Mouse (Mus musculus): ENCODE results near the gene Hspb8. TPM values are rescaled to one million over a fixed set of nuclear protein-coding genes. Genes with fewer than 3 reads are reported as not detected.
"Not testable (repeated sequence)": the region's sequence is repeated elsewhere in the genome, so short reads cannot be mapped to it uniquely, and the experiment has no call there.

Hspb8 gene
- polyA plus RNA-seq, 1 experiment = 7.8 TPM

DNA sequence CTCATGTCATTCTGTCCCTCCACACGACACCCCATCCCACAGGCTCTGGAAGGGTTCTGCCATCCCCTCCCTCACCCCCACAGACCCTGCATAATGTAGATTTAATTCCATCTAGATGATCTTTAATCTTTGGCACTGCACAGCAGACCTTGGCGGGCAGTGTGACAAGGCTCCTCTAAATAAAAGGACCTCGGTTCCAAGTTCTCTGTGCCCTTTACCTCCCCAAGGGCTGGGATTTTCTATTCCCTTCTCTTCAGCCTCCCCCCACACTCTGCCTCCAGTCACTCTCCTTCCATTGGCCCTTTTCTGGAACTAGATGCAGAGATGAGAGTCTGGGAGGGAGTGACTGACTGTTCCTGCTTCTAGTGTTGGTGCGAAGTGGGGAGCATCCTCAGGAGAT lies 33.3 kb downstream of the Hspb8 start:
- TF ChIP-seq CTCF (IDR thresholded peaks at IDR 0.05; ENCODE audit: extremely low read depth, insufficient read length, insufficient replicate concordance, low read depth, low read length) (no peak), POLR2A (IDR thresholded peaks at IDR 0.05; ENCODE audit: low read depth, low read length) (no peak)
- Histone ChIP-seq H3K27ac (ENCODE audit: insufficient read depth, low read depth, low read length) (no peak overlapping the region), H3K27me3 (ENCODE audit: control insufficient read depth, insufficient read depth, low read length) (no peaks in the 10 kb centered on the region), H3K36me3 (ENCODE audit: control insufficient read depth, insufficient read depth, low read length) (no peaks in the 10 kb centered on the region), H3K4me1 (ENCODE audit: control insufficient read depth, insufficient read depth, insufficient read length, low read length) (no peaks in the 10 kb centered on the region), H3K4me3 (ENCODE audit: low read depth, low read length) (no peak overlapping the region)
- 71% methylated on average over 4 of the region's 4 CpGs for WGBS

DNA sequence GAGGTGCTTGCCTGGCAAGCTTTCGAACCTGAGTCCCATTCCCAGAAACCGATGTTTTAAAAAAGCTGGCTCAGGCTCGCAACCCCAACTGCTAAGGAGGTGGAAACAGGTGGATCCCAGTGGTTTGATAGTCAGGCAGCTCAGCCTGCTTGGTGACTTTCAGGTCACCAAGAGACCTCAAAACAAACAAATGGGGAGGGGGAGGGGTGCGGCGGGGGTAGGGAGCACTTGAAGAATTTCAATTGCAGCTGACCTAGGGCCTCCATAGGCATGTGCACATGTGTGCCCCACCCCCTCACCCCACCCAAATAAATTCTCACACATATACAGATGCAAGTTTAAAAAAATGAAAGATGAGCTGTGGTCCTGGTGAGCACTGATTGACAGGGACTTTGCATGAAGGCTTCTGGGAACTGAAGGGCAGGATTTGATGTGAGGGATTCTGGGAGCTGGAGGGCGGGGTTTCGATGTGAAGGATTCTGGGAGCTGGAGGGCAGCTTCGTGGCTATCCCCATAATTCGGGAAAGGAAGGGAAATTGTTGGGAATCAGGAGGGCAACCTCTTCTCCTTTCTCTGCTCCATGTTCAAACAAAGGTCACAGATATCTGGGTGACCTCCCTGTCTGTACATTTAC lies 35.2 kb downstream of the Hspb8 start:
- WGBS = 59% methylated on average over 9 of the region's 9 CpGs
- TF ChIP-seq CTCF (IDR thresholded peaks at IDR 0.05; ENCODE audit: extremely low read depth, insufficient read length, insufficient replicate concordance, low read depth, low read length) = no peak
- no peak for TF ChIP-seq POLR2A (IDR thresholded peaks at IDR 0.05; ENCODE audit: low read depth, low read length)
- Histone ChIP-seq H3K36me3 (ENCODE audit: control insufficient read depth, insufficient read depth, low read length) (no peaks in the 10 kb centered on the region), H3K27me3 (ENCODE audit: control insufficient read depth, insufficient read depth, low read length) (no peaks in the 10 kb centered on the region), H3K27ac (ENCODE audit: insufficient read depth, low read depth, low read length) (no peak overlapping the region), H3K4me1 (ENCODE audit: control insufficient read depth, insufficient read depth, insufficient read length, low read length) (no peaks in the 10 kb centered on the region), H3K4me3 (ENCODE audit: low read depth, low read length) (no peak overlapping the region)

DNA sequence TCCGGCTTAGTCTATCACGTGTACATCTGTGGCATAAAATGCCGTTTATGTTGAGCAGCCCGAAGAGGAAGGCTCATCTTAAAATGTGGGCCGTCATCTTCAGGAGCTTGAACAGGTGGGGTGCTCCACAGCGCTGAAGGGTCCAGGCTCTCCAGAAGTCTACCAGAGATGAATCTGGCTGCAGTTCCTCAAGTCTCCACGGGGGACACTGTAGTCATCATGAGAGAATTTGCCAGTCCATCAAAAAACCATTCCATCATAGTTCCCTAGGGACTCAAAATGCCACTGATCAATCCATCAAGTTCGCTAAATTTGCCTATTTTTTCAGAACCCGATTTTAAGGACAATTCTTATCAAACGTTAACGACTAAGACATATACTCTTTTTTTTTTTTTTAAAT lies 36.6 kb downstream of the Hspb8 start:
- H3K27me3 ChIP-seq (ENCODE audit: control insufficient read depth, insufficient read depth, low read length) = no peaks in the 10 kb centered on the region
- WGBS = 39% methylated on average over 11 of the region's 11 CpGs
- H3K36me3 ChIP-seq (ENCODE audit: control insufficient read depth, insufficient read depth, low read length) = no peaks in the 10 kb centered on the region
- TF ChIP-seq CTCF (IDR thresholded peaks at IDR 0.05; ENCODE audit: extremely low read depth, insufficient read length, insufficient replicate concordance, low read depth, low read length) = peak; percentile 33; the same call in 1 of the 2 replicates
- no peak for TF ChIP-seq POLR2A (IDR thresholded peaks at IDR 0.05; ENCODE audit: low read depth, low read length)
- no peak overlapping the region for H3K27ac ChIP-seq (ENCODE audit: insufficient read depth, low read depth, low read length)
- no peak overlapping the region for H3K4me3 ChIP-seq (ENCODE audit: low read depth, low read length)
- H3K4me1 ChIP-seq (ENCODE audit: control insufficient read depth, insufficient read depth, insufficient read length, low read length) = no peaks in the 10 kb centered on the region

DNA sequence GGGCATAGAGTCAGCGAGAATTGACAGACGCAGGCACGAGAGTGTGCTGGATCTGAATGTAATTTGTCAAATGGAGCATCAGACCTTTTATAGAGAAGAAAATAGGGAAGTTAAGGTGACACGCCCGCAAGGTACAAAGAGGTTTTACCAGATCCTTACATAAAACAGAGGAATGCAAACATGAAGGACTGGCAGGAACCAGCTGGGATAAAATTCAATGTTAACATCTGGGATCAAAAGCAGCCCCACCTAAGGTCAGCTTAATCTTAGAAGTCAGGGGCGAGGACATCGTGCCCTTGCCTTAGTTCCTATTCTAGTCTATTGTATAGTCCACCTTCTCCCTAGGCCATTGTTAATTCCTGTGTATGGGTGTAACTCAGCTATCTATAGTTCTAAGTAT lies 40.0 kb downstream of the Hspb8 start:
- not testable (repeated sequence) for H3K36me3 ChIP-seq (ENCODE audit: control insufficient read depth, insufficient read depth, low read length); H3K27ac ChIP-seq (ENCODE audit: insufficient read depth, low read depth, low read length); H3K27me3 ChIP-seq (ENCODE audit: control insufficient read depth, insufficient read depth, low read length); H3K4me1 ChIP-seq (ENCODE audit: control insufficient read depth, insufficient read depth, insufficient read length, low read length); H3K4me3 ChIP-seq (ENCODE audit: low read depth, low read length)
- 86% methylated on average over 7 of the region's 7 CpGs for WGBS

DNA sequence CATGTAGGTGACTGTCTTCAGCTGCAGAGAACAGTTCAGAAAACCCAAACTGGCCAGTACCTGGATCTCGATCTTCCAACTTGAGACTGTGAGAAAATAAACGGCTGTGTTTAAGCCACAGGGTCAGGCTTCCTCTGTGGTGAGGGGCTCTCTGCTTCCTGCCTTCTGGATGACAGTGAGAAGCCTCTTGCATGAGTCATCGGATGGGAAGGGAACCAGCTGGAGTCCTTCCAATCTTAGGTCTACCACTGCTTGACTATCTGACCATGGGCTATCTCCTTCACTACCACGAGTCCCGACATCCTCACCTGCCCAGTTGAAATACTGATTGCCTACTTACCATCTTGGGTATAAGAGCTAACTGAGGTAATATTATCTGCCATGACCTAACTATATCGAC lies 40.9 kb downstream of the Hspb8 start:
- 71% methylated on average over 6 of the region's 6 CpGs for WGBS
- TF ChIP-seq POLR2A (IDR thresholded peaks at IDR 0.05; ENCODE audit: low read depth, low read length) (no peak), CTCF (IDR thresholded peaks at IDR 0.05; ENCODE audit: extremely low read depth, insufficient read length, insufficient replicate concordance, low read depth, low read length) (no peak)
- Histone ChIP-seq H3K4me3 (ENCODE audit: low read depth, low read length) (no peak overlapping the region), H3K27me3 (ENCODE audit: control insufficient read depth, insufficient read depth, low read length) (no peaks in the 10 kb centered on the region), H3K4me1 (ENCODE audit: control insufficient read depth, insufficient read depth, insufficient read length, low read length) (no peaks in the 10 kb centered on the region), H3K27ac (ENCODE audit: insufficient read depth, low read depth, low read length) (no peak overlapping the region), H3K36me3 (ENCODE audit: control insufficient read depth, insufficient read depth, low read length) (no peaks in the 10 kb centered on the region)

DNA sequence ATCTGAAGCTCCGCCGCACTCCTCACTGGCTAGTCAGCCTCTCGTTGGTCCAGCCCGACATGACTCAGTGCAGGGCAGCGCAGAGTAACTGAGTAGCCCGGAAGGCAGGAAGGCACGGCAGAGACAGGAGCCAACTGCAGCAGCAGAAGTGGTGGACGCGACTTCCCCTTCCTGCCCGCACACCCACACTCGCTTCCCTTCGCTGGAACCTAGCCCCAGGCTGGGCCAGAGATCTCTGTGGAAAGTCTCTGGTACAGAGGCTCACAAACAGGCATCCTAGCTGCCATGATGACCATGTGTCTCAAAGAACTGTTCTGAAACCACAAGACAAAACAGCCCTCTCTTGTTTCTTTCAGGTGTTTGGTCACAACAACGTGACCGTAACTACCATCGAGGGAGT lies 41.4 kb downstream of the Hspb8 start:
- no peak overlapping the region for H3K4me3 ChIP-seq (ENCODE audit: low read depth, low read length)
- H3K27me3 ChIP-seq (ENCODE audit: control insufficient read depth, insufficient read depth, low read length) = no peaks in the 10 kb centered on the region
- no peaks in the 10 kb centered on the region for H3K36me3 ChIP-seq (ENCODE audit: control insufficient read depth, insufficient read depth, low read length)
- 67% methylated on average over 15 of the region's 15 CpGs for WGBS
- H3K4me1 ChIP-seq (ENCODE audit: control insufficient read depth, insufficient read depth, insufficient read length, low read length) = no peaks in the 10 kb centered on the region
- H3K27ac ChIP-seq (ENCODE audit: insufficient read depth, low read depth, low read length) = no peak overlapping the region
- TF ChIP-seq POLR2A (IDR thresholded peaks at IDR 0.05; ENCODE audit: low read depth, low read length) (no peak), CTCF (IDR thresholded peaks at IDR 0.05; ENCODE audit: extremely low read depth, insufficient read length, insufficient replicate concordance, low read depth, low read length) (no peak)

DNA sequence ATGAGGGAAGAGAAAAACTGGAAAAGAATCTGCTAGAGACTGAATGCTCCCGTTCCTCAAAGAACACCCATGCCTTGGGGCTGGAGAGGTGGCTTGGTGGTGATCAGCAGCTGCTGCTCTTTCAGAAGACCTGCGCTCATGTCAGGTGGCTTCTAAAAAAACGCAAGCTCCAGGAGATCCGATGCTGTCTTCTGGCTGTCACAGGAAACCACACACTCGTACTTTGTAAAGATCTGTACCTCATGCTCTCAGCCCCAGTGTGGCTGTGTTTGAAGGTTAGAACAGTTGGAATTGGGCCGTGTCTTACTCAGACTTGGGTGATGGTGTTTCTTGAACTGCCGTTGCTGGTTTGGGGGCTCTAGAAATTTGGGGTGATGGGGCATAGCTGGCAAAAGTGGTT lies 42.3 kb downstream of the Hspb8 start:
- Histone ChIP-seq H3K27me3 (ENCODE audit: control insufficient read depth, insufficient read depth, low read length) (no peaks in the 10 kb centered on the region), H3K27ac (ENCODE audit: insufficient read depth, low read depth, low read length) (no peak overlapping the region), H3K4me3 (ENCODE audit: low read depth, low read length) (no peak overlapping the region), H3K4me1 (ENCODE audit: control insufficient read depth, insufficient read depth, insufficient read length, low read length) (no peaks in the 10 kb centered on the region), H3K36me3 (ENCODE audit: control insufficient read depth, insufficient read depth, low read length) (no peaks in the 10 kb centered on the region)
- TF ChIP-seq CTCF (IDR thresholded peaks at IDR 0.05; ENCODE audit: extremely low read depth, insufficient read length, insufficient replicate concordance, low read depth, low read length) (no peak), POLR2A (IDR thresholded peaks at IDR 0.05; ENCODE audit: low read depth, low read length) (no peak)
- 83% methylated on average over 7 of the region's 7 CpGs for WGBS

DNA sequence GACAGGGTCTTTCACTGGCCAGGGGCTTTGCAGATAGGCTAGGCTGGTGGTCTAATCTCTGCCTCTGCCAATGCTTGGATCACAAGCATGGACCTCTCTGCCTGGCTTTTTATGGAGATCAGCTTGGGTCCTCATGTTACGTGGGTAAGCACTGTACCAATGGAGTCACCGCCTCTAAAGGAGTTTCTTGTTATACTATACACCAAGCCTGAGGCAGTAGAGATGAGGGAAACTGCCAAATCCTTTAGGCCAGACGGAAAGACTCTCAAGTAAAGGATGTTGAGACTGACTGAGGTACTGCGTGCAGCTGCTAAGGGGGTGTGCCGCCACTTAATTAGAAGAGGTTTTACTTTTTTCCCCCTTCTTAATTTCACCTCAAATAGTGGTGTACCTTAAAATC lies 43.8 kb downstream of the Hspb8 start:
- 80% methylated on average over 5 of the region's 5 CpGs for WGBS
- H3K4me1 ChIP-seq (ENCODE audit: control insufficient read depth, insufficient read depth, insufficient read length, low read length) = no peaks in the 10 kb centered on the region
- no peak overlapping the region for H3K4me3 ChIP-seq (ENCODE audit: low read depth, low read length)
- no peak for TF ChIP-seq CTCF (IDR thresholded peaks at IDR 0.05; ENCODE audit: extremely low read depth, insufficient read length, insufficient replicate concordance, low read depth, low read length)
- TF ChIP-seq POLR2A (IDR thresholded peaks at IDR 0.05; ENCODE audit: low read depth, low read length) = no peak
- no peaks in the 10 kb centered on the region for H3K36me3 ChIP-seq (ENCODE audit: control insufficient read depth, insufficient read depth, low read length)
- no peak overlapping the region for H3K27ac ChIP-seq (ENCODE audit: insufficient read depth, low read depth, low read length)
- H3K27me3 ChIP-seq (ENCODE audit: control insufficient read depth, insufficient read depth, low read length) = no peaks in the 10 kb centered on the region

Data from small intestine, adult 2 months (tissue).